Mouse (Mus musculus) MEL (cell line): ENCODE measurements around the gene Atp5g3.

Source experiments
- CTCF ChIP-seq, 3 experiments: IDR thresholded peaks in 2 of 3; conservative IDR thresholded peaks in 1 of 3; 2 replicates each; pipeline ENCODE4 v1.5.1; 2011 to 2012; ENCODE audit warnings: low read length in 3 of 3, low read depth in 2 of 3, mild to moderate bottlenecking in 2 of 3, improper control_type of control experiment in 1 of 3, inconsistent platforms in 1 of 3, mixed read lengths in 1 of 3, moderate library complexity in 1 of 3; ENCODE audit not compliant: control insufficient read depth in 1 of 3, insufficient read depth in 1 of 3, poor library complexity in 1 of 3, severe bottlenecking in 1 of 3
- EP300 ChIP-seq, 2 experiments: IDR thresholded peaks; 2 replicates each; pipeline ENCODE4 v1.6.1; 2011; ENCODE audit warnings: improper control_type of control experiment in 2 of 2, low read length in 2 of 2, low read depth in 1 of 2, mild to moderate bottlenecking in 1 of 2
- TCF12 ChIP-seq: IDR thresholded peaks from 2 replicates; pipeline ENCODE4 v1.6.1; 2014; ENCODE audit warnings: low read depth, mild to moderate bottlenecking, inconsistent platforms, low read length, improper control_type of control experiment, moderate library complexity
- ZKSCAN1 ChIP-seq: IDR thresholded peaks from 2 replicates; pipeline ENCODE4 v1.6.1; 2012; ENCODE audit warnings: low read depth, mild to moderate bottlenecking, inconsistent platforms, low read length, improper control_type of control experiment, moderate library complexity

- no peak for TF ChIP-seq ZKSCAN1
- TF ChIP-seq EP300 (IDR thresholded peaks at IDR 0.05; ENCODE audit: low read depth in 1 of 2, low read length in 2 of 2), result no peak
- TF ChIP-seq TCF12, result no peak
- TF ChIP-seq CTCF (IDR thresholded peaks at IDR 0.05 in 2 of 3, conservative IDR thresholded peaks at IDR 0.05 in 1 of 3; ENCODE audit: control insufficient read depth in 1 of 3, insufficient read depth in 1 of 3, low read depth in 2 of 3, low read length in 3 of 3, poor library complexity in 1 of 3, severe bottlenecking in 1 of 3), result peak; percentile 58 to 75 (median 70); a peak in 5 of 6 replicates
These were observed 43.2 kb downstream of the Atp5g3 start for GRCm38 (mm10) chr2:73867764-73868487.
